Mouse (Mus musculus) R1 (cell line): ENCODE measurements around the gene 4933407L21Rik.

ENCODE experiments used
- DNase-seq: peaks from one replicate; pipeline ENCODE4 v3.0.0-alpha.2; 2018; ENCODE audit warnings: low read depth, low spot score

The 4933407L21Rik gene

GRCm38 (mm10) chr1:85916830-85917450, 11.3 kb upstream of the 4933407L21Rik start:
- DNase-seq: peak; percentile 81

GRCm38 (mm10) chr1:85919621-85920020, 8.7 kb upstream of the 4933407L21Rik start:
- DNase-seq: no peak

- no peak for DNase-seq
Observed at GRCm38 (mm10) chr1:85921725-85922124, 6.6 kb upstream of the 4933407L21Rik start.

GRCm38 (mm10) chr1:85922127-85922864, 6.0 kb upstream of the 4933407L21Rik start:
- no peak for DNase-seq

- no peak for DNase-seq
Observed at GRCm38 (mm10) chr1:85922865-85923211, 5.4 kb upstream of the 4933407L21Rik start.

GRCm38 (mm10) chr1:85925183-85925582, 3.1 kb upstream of the 4933407L21Rik start:
- no peak for DNase-seq

- DNase-seq: no peak
Observed at GRCm38 (mm10) chr1:85928688-85929065, 394 bp downstream of the 4933407L21Rik start.

- DNase-seq: peak; percentile 62
Observed at GRCm38 (mm10) chr1:85929406-85929805, 1.1 kb downstream of the 4933407L21Rik start.

- DNase-seq: no peak
Observed at GRCm38 (mm10) chr1:85931170-85931569, 2.9 kb downstream of the 4933407L21Rik start.

- no peak for DNase-seq
Observed at GRCm38 (mm10) chr1:85933226-85933625, 4.9 kb downstream of the 4933407L21Rik start.

- peak; percentile 91 for DNase-seq
Observed at GRCm38 (mm10) chr1:85933631-85934465, 5.6 kb downstream of the 4933407L21Rik start.

- no peak for DNase-seq
Observed at GRCm38 (mm10) chr1:85934560-85934959, 6.3 kb downstream of the 4933407L21Rik start.

GRCm38 (mm10) chr1:85935148-85935852, 7.0 kb downstream of the 4933407L21Rik start:
- peak; percentile 77 for DNase-seq

- DNase-seq: no peak
Observed at GRCm38 (mm10) chr1:85936265-85936664, 8.0 kb downstream of the 4933407L21Rik start.

GRCm38 (mm10) chr1:85937323-85937722, 9.0 kb downstream of the 4933407L21Rik start:
- DNase-seq: no peak

- no peak for DNase-seq
Observed at GRCm38 (mm10) chr1:85942318-85942717, 14.0 kb downstream of the 4933407L21Rik start.

GRCm38 (mm10) chr1:85949085-85949684, 20.9 kb downstream of the 4933407L21Rik start:
- no peak for DNase-seq

- no peak for DNase-seq
Observed at GRCm38 (mm10) chr1:85955150-85955549, 26.9 kb downstream of the 4933407L21Rik start.

- DNase-seq: no peak
Observed at GRCm38 (mm10) chr1:85957290-85957689, 29.0 kb downstream of the 4933407L21Rik start.

- DNase-seq: no peak
Observed at GRCm38 (mm10) chr1:85957942-85958619, 29.8 kb downstream of the 4933407L21Rik start.
